Mouse (Mus musculus): Measurements from ENCODE around the gene Daam1. TPM values are rescaled to one million over a fixed set of nuclear protein-coding genes. Genes with fewer than 3 reads are reported as not detected.

Daam1 gene
- polyA plus RNA-seq, 1 experiment from 2014 or later = 13.8 TPM

Other genes starting within 250 kb of the Daam1 start
- 0.42 and 0.64 TPM in 2 replicates for gene Gpr135, start 240.0 kb downstream of the Daam1 start, polyA plus RNA-seq (2015; fragmentation: Nextera tagmentation; extraction: Ambion mirVana)

Data from lung, embryonic 15.5 days (tissue).